Mouse (Mus musculus) cortical plate, adult 2 months (tissue): ENCODE measurements at regions not wholly inside any gene's neighbourhood (a gene's known extent, or its start where the extent isn't known, plus 50 kb on each side); places are given as distances from the start of the nearest gene placed in this dataset.

Experiments
- CTCF ChIP-seq: fragments of 200-500 bp; IDR thresholded peaks from 2 replicates; pipeline ENCODE4 v1.5.1; 2011; ENCODE audit warnings: mild to moderate bottlenecking, control low read depth, low read length; ENCODE audit not compliant: insufficient read depth; ENCODE audit errors: extremely low read depth
- POLR2A ChIP-seq: fragments of 200-500 bp; IDR thresholded peaks from 2 replicates; pipeline ENCODE4 v1.6.1; 2011; ENCODE audit warnings: mild to moderate bottlenecking, low read length, control low read depth; ENCODE audit not compliant: insufficient read depth; ENCODE audit errors: extremely low read depth

DNA sequence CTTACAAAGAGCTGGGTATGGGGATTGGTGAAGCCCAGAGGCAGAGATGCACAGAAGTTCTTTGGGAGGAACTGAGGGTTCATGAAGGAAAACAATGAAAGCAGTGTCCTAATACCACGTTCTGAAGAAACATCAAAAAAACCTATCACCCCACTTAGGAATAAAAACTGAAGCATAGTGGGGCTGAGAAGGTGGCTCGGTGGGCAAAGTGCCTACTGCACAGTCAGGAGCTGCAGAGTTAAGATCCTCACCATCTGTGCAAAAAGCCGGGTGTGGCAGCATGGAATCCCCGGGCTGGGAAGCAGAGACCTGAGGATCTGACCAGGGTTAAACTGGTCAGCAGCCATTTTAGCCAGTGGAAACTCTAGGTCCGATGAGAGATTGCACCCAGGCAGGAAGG is 106.1 kb upstream of the Smad1 start:
- TF ChIP-seq CTCF (no peak), POLR2A (no peak)
